Comparison of ENCODE assay signal across 9 mouse cellular contexts in the genomic region with DNA sequence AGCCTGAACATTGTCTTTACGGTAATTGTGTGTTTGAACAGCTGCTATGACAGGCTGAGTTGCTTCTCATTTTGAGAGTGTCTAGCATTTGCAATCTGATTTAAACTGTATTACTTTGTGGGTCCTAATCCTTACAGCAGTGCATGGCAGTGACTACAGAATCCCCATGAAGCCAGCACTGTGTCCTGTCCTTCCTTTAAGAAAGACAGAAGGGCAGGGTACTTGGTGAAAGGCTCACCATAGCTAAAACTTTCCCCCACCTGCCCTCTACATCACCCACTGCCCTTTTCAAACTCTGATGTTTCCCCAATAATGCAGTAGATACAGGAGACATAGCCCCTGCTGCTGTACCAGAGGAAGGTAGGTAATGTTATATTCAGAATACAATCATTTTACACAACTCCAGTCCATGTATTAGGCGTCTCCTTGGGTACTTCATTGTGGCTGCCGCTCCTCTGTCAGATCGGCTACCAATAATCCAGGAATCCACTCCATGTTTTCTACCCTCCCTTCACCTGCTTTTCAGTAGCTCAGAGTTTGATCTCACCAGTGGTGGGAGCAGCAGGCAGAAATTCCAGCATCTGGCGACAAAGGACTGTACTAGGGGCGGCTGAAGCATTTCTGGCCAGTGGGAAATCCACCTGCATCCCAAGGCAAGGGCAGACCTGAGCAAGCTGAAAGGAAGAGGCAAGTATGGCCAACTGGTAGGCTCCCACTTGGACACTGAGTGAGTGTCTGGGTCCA.
DNase-seq lines count a peak whose midpoint lies in the region; ATAC-seq and TF ChIP-seq lines count a peak whose summit lies in the region.
"Had no signal": no experiment of that assay in that cellular context is flagged by ENCODE, and none has a peak within 500 bp of the region (broad histone marks: within the 10 kb centered on the region; RNA-seq: fewer than 3 reads in every experiment).

No protein-coding gene starts in this region.

- no peaks in the 10 kb centered on the region for H3K9me3 ChIP-seq in MEL (replicated peaks; ENCODE audit: insufficient read depth, low read length)
- H3K9me3 ChIP-seq in forebrain, embryonic 13.5 days (replicated peaks) = no peaks in the 10 kb centered on the region
- H3K9me3 ChIP-seq in limb, embryonic 14.5 days (ENCODE audit: control insufficient read depth, low read length) = no peaks in the 10 kb centered on the region
- no peaks in the 10 kb centered on the region for H3K9me3 ChIP-seq in neural tube, embryonic 11.5 days (ENCODE audit: control insufficient read depth, low read length)
- H3K9me3 ChIP-seq: megakaryocyte, embryonic 14.5 days had no signal

- H3K9ac ChIP-seq in MEL (ENCODE audit: control insufficient read depth, low read depth, low read length, poor library complexity, severe bottlenecking) = no peak overlapping the region
- peak overlapping the region; percentile 65 for H3K9ac ChIP-seq in forebrain, embryonic 13.5 days
- no peak overlapping the region for H3K9ac ChIP-seq in limb, embryonic 14.5 days (ENCODE audit: low read depth, low read length, severe bottlenecking)
- peak overlapping the region; percentile 30; the same call in 1 of the 2 replicates for H3K9ac ChIP-seq in neural tube, embryonic 11.5 days (ENCODE audit: low read length)

- no peaks in the 10 kb centered on the region for H3K36me3 ChIP-seq in MEL (ENCODE audit: control insufficient read depth in 1 of 2, insufficient read depth in 2 of 2, low read length in 2 of 2)
- H3K36me3 ChIP-seq in forebrain, embryonic 13.5 days (ENCODE audit: poor library complexity, severe bottlenecking) = peaks cover 8% of the 10 kb centered on the region; the same call in 1 of the 2 replicates
- H3K36me3 ChIP-seq in kidney, adult 2 months (ENCODE audit: control insufficient read depth, insufficient read depth, low read length) = no peaks in the 10 kb centered on the region
- no peaks in the 10 kb centered on the region for H3K36me3 ChIP-seq in limb, embryonic 14.5 days (ENCODE audit: control insufficient read depth, insufficient read depth, low read length)
- H3K36me3 ChIP-seq in neural tube, embryonic 11.5 days (ENCODE audit: control insufficient read depth, insufficient read depth, low read length) = no peaks in the 10 kb centered on the region

- H3K27ac ChIP-seq in MEL (ENCODE audit: control insufficient read depth, low read depth, low read length) = no peak overlapping the region
- peak overlapping the region; percentile 92 for H3K27ac ChIP-seq in forebrain, embryonic 13.5 days
- H3K27ac ChIP-seq in kidney, adult 2 months (ENCODE audit: insufficient read depth, low read depth, low read length) = no peak overlapping the region
- H3K27ac ChIP-seq in limb, embryonic 14.5 days (replicated peaks; ENCODE audit: low read depth, low read length) = no peak overlapping the region
- 0 out of 2 replicates have a peak overlapping the region, but pooled peaks have one; percentile 35 for H3K27ac ChIP-seq in neural tube, embryonic 11.5 days (ENCODE audit: low read depth, low read length)

- no peak for TF ChIP-seq CTCF in MEL (IDR thresholded peaks at IDR 0.05 in 2 of 3, conservative IDR thresholded peaks at IDR 0.05 in 1 of 3; ENCODE audit: control insufficient read depth in 1 of 3, insufficient read depth in 1 of 3, low read depth in 2 of 3, low read length in 3 of 3, poor library complexity in 1 of 3, severe bottlenecking in 1 of 3)
- no peak for TF ChIP-seq CTCF in kidney, adult 2 months (conservative IDR thresholded peaks at IDR 0.05; ENCODE audit: insufficient read depth, insufficient read length, low read depth, low read length)

- no peaks in the 10 kb centered on the region for H3K79me2 ChIP-seq in MEL (ENCODE audit: control insufficient read depth, insufficient read depth, low read length, poor library complexity)

- no peak overlapping the region for H3K4me3 ChIP-seq in MEL (ENCODE audit: control insufficient read depth in 1 of 2, insufficient read depth in 1 of 2, low read depth in 2 of 2, low read length in 2 of 2)
- H3K4me3 ChIP-seq in forebrain, embryonic 13.5 days = peak overlapping the region; percentile 55
- no peak overlapping the region for H3K4me3 ChIP-seq in kidney, adult 2 months (ENCODE audit: insufficient read depth, low read depth, low read length)
- H3K4me3 ChIP-seq in limb, embryonic 14.5 days (replicated peaks; ENCODE audit: low read length) = no peak overlapping the region
- H3K4me3 ChIP-seq in neural tube, embryonic 11.5 days (ENCODE audit: low read depth, low read length) = peak overlapping the region; percentile 29
- H3K4me3 ChIP-seq: megakaryocyte, embryonic 14.5 days had no signal

- no peaks in the 10 kb centered on the region; a peak in 1 of 4 replicates for H3K27me3 ChIP-seq in MEL (ENCODE audit: control insufficient read depth in 1 of 2, insufficient read depth in 2 of 2, low read length in 2 of 2)
- H3K27me3 ChIP-seq in forebrain, embryonic 13.5 days = no peaks in the 10 kb centered on the region
- no peaks in the 10 kb centered on the region for H3K27me3 ChIP-seq in kidney, adult 2 months (replicated peaks; ENCODE audit: control insufficient read depth, insufficient read depth, low read length)
- no peaks in the 10 kb centered on the region for H3K27me3 ChIP-seq in limb, embryonic 14.5 days (ENCODE audit: control insufficient read depth, insufficient read depth, low read length)
- H3K27me3 ChIP-seq in neural tube, embryonic 11.5 days (ENCODE audit: control insufficient read depth, insufficient read depth, low read length) = no peaks in the 10 kb centered on the region

- no peak for TF ChIP-seq POLR2A in MEL (IDR thresholded peaks at IDR 0.05; ENCODE audit: control insufficient read depth in 1 of 2, insufficient read depth in 1 of 2, low read depth in 1 of 2, low read length in 2 of 2, poor library complexity in 1 of 2)
- TF ChIP-seq POLR2A in kidney, adult 2 months (IDR thresholded peaks at IDR 0.05; ENCODE audit: low read depth, low read length) = no peak
- no peak for TF ChIP-seq POLR2A in limb, embryonic 14.5 days (IDR thresholded peaks at IDR 0.05; ENCODE audit: borderline replicate concordance, extremely low read depth, insufficient read depth, insufficient read length)

- TF ChIP-seq RAD21 in MEL (IDR thresholded peaks at IDR 0.05; ENCODE audit: low read depth, low read length) = no peak

- no peaks in the 10 kb centered on the region for H3K4me1 ChIP-seq in MEL (ENCODE audit: control insufficient read depth in 1 of 2, insufficient read depth in 2 of 2, low read length in 2 of 2)
- peaks cover 65% of the 10 kb centered on the region for H3K4me1 ChIP-seq in forebrain, embryonic 13.5 days
- H3K4me1 ChIP-seq in kidney, adult 2 months (ENCODE audit: control insufficient read depth, insufficient read depth, low read length) = no peaks in the 10 kb centered on the region
- H3K4me1 ChIP-seq in limb, embryonic 14.5 days (ENCODE audit: control insufficient read depth, insufficient read depth, low read length) = peaks cover 11% of the 10 kb centered on the region
- peaks cover 11% of the 10 kb centered on the region for H3K4me1 ChIP-seq in neural tube, embryonic 11.5 days (ENCODE audit: control insufficient read depth, insufficient read depth, low read length)

- TF ChIP-seq EP300 in MEL (IDR thresholded peaks at IDR 0.05; ENCODE audit: low read depth in 1 of 2, low read length in 2 of 2) = no peak

- peak overlapping the region; percentile 63 for H3K4me2 ChIP-seq in forebrain, embryonic 13.5 days
- peak overlapping the region; percentile 22; the same call in 1 of the 2 replicates for H3K4me2 ChIP-seq in limb, embryonic 14.5 days (replicated peaks; ENCODE audit: low read depth, low read length, severe bottlenecking)
- peak overlapping the region; percentile 30 for H3K4me2 ChIP-seq in neural tube, embryonic 11.5 days (ENCODE audit: low read depth)

- 13% methylated on average over 6 of the region's 6 CpGs for whole genome bisulfite sequencing in forebrain, embryonic 13.5 days
- WGBS in kidney, adult 2 months = 21% methylated on average over 6 of the region's 6 CpGs
- 16% methylated on average over 6 of the region's 6 CpGs for WGBS in limb, embryonic 14.5 days
- 16% methylated on average over 6 of the region's 6 CpGs for WGBS in neural tube, embryonic 11.5 days

- DNase-seq in adrenal gland, postnatal 10 days = peak; percentile 24
- no peak for DNase-seq in adrenal gland, postnatal 4 days (ENCODE audit: low spot score in 2 of 2)
- DNase-seq in MEL (ENCODE audit: low read depth, low spot score) = peak; percentile 18
- peak; percentile 54 for DNase-seq in kidney, adult 2 months
- peak; percentile 88 for DNase-seq in limb, embryonic 14.5 days (ENCODE audit: low spot score)
- DNase-seq in neural tube, embryonic 11.5 days (ENCODE audit: low spot score) = peak; percentile 65
- DNase-seq in thymus, postnatal 4 days = peak; percentile 24

- ATAC-seq in forebrain, embryonic 13.5 days = peak; percentile 88
- peak; percentile 57; the same call in 1 of the 2 replicates for ATAC-seq in limb, embryonic 14.5 days (ENCODE audit: low FRiP score, low read depth)
- peak; percentile 82 for ATAC-seq in neural tube, embryonic 11.5 days (ENCODE audit: insufficient read depth, low FRiP score, low TSS enrichment)

TF ChIP-seq in MEL, 35 proteins besides CTCF, POLR2A, EP300 and RAD21:
- no peak for TF ChIP-seq NELFE (IDR thresholded peaks at IDR 0.05; ENCODE audit: low read depth, low read length)
- no peak for TF ChIP-seq MXI1 (IDR thresholded peaks at IDR 0.05; ENCODE audit: low read depth, low read length)
- no peak for TF ChIP-seq GATA1 (IDR thresholded peaks at IDR 0.05; ENCODE audit: low read depth, low read length)
- TF ChIP-seq NRF1 (IDR thresholded peaks at IDR 0.05; ENCODE audit: insufficient read depth, low read depth, low read length, poor library complexity, severe bottlenecking) = no peak
- TF ChIP-seq MAZ (IDR thresholded peaks at IDR 0.05; ENCODE audit: low read depth, low read length) = no peak
- no peak for TF ChIP-seq MAFK (IDR thresholded peaks at IDR 0.05; ENCODE audit: borderline replicate concordance, low read depth, low read length)
- no peak for TF ChIP-seq TBP (IDR thresholded peaks at IDR 0.05; ENCODE audit: low read depth, low read length)
- no peak for TF ChIP-seq GABPA (IDR thresholded peaks at IDR 0.05; ENCODE audit: low read depth, low read length)
- no peak for TF ChIP-seq SMC3 (IDR thresholded peaks at IDR 0.05; ENCODE audit: low read depth, low read length)
TF ChIP-seq in MEL: peak in this region for 0.

Comparison
In these comparisons a context has a peak if more than half of its experiments do, and no peak if none do; other contexts are left out.
1. DNase-seq: peak in adrenal gland, postnatal 10 days (single experiment), MEL (single experiment), kidney, adult 2 months (single experiment), limb, embryonic 14.5 days (single experiment), neural tube, embryonic 11.5 days (single experiment) and thymus, postnatal 4 days (single experiment); none in adrenal gland, postnatal 4 days (0 of 2).
2. H3K27ac ChIP-seq: peak in forebrain, embryonic 13.5 days (single experiment) and neural tube, embryonic 11.5 days (single experiment); none in MEL (single experiment), kidney, adult 2 months (single experiment) and limb, embryonic 14.5 days (single experiment).
3. H3K4me3 ChIP-seq: peak in forebrain, embryonic 13.5 days (single experiment) and neural tube, embryonic 11.5 days (single experiment); none in MEL (0 of 2), kidney, adult 2 months (single experiment) and limb, embryonic 14.5 days (single experiment).
4. H3K9ac ChIP-seq: peak in forebrain, embryonic 13.5 days (single experiment) and neural tube, embryonic 11.5 days (single experiment); none in MEL (single experiment) and limb, embryonic 14.5 days (single experiment).
5. Peak in every context shown above with its lines, with median percentiles within 50 percentile points of each other: ATAC-seq and H3K4me2 ChIP-seq.